Mouse (Mus musculus): ENCODE measurements around the gene Rpl36-ps4. TPM values are rescaled to one million over a fixed set of nuclear protein-coding genes. Genes with fewer than 3 reads are reported as not detected.

Rpl36-ps4 gene
- total RNA-seq (2022), result not detected

DNA sequence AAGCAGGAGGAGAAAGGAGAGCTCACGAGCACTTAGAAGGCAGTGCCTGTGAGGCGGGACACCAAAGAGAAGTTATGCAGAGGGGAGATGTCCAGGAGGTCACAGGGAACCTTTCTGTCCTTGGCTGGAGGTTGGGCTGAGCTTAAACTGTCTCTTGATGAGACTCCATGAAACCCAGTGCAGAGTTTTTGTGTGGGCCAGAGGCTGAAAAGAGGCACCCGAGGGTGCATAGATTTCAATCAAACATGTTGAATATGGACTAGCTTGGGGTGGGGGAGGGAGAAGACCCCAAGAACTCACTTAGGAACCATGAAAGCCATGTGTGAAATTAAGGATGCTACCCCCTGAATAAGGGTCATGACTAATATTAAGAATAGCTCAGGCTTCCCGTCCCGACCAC, at the start of gene Rpl36-ps4:
Gene Rpl36-ps4 (plus strand): TSS at position 301 of the 400 bp plus-strand sequence.
- no peak for DNase-seq

DNA sequence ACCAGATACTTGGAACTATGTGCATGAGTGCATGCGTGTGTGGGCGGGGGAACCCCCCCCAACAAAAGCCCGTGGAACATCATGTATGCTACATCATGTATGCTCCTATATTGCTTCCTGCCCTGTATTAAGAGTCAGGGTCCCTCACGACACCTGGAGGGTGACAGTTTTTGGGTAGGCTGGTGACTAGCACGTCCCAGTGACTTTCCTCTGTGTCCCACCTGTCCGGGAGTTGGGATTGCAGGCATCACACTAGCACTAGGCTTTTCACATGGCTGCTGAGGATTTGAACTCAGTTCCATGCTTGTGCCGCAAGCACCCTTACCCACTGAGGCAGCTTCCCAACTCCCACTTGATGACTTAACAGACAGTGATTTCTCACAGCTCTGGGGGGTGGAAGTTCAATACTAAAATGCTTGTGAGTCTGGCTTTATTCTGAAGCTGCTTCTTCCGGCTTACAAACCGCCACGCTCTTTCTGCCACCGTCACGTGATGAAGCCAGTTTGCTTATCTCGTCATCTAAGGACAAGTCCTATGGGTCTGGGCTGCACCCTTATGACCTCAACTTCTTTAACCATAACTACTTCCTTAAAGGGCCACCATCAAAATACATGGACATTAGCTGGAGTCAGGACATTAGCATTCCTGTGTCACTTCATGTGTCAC, 49.2 kb upstream of the Rpl36-ps4 start:
- DNase-seq, result no peak

DNA sequence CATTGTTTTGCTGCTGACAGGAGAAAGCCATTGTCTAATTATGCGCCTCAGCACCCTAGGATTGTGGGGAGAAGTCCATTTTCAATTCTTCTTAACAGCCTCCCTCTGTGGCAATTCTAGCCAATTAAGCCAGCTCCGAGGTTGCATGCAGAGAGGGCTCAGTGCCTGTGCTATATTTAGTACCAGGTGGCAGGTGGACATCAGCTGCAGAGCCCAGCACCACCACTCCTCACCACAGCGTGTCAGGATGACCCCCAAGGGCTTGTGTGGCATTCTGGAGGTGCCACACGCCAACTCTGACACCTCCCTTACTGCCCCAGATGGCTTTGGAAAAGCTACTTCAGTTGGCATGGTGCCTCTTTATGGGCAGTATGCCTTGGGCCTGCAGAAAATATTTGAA, 48.5 kb upstream of the Rpl36-ps4 start:
- no peak for DNase-seq

DNA sequence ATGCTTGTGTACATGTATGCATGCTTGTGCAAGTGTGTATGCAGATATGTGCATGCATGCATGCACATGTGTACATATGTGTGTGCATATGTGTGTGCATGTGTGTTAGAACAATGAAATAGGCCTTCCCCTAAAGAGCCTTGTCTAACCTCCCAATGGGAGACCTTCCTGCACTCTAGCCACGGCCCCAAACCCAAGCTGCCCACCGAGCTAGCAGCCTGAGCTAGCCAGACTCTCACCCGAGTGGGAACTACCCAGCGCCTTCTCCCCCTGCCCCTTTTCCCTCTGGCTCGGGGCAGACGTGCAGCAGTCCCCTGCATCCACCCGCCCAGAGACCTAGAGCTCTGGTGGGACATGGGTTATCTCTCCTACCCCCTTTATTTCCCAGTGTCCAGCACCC, 47.3 kb upstream of the Rpl36-ps4 start:
- no peak for DNase-seq

DNA sequence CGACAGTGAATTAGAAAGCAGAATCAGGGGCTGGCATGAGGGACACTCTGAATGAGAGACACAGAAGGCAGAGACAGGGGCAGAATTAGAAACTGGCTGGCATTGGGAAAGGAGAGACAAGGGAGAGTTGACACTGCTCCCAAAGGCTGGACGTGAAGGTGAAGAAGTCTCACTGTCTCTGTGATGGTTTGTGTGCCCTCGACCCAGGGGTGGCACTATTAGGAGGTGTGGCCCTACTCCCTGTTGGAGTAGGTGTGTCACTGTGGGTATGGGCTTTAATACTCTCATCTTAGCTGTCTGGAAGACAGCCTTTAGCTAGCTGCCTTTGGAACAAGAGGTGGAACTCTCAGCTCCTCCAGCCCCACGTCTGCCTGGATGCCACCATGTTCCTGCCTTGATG, 46.8 kb upstream of the Rpl36-ps4 start:
- DNase-seq, result no peak

DNA sequence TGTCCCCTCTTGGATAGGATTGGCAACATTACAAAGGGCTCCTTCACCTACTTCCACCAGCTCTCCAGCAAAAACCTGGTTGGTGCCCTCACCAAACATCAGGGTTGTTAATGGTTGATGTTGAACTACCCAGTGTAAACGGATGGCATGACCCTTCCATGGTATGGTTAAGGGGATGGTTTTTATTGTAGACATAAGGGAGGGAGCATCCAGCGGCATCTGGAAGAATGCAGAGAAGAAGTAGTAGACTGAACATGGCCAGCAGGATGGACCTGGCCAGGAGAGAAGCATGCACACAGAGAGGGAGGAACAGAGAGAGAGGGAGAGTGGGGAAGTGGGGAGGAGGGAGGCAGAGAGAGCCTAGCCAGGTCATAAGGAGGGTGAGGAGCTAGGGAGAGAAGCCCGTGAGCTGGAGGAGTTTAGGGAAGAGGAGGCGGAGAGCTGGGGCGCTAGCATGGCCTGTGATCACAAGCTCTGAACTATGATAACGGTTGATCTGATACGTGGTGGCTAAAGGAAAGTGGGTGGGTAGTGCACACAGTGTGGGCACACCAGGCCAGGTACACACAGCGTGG, 45.3 kb upstream of the Rpl36-ps4 start:
- DNase-seq, result no peak

DNA sequence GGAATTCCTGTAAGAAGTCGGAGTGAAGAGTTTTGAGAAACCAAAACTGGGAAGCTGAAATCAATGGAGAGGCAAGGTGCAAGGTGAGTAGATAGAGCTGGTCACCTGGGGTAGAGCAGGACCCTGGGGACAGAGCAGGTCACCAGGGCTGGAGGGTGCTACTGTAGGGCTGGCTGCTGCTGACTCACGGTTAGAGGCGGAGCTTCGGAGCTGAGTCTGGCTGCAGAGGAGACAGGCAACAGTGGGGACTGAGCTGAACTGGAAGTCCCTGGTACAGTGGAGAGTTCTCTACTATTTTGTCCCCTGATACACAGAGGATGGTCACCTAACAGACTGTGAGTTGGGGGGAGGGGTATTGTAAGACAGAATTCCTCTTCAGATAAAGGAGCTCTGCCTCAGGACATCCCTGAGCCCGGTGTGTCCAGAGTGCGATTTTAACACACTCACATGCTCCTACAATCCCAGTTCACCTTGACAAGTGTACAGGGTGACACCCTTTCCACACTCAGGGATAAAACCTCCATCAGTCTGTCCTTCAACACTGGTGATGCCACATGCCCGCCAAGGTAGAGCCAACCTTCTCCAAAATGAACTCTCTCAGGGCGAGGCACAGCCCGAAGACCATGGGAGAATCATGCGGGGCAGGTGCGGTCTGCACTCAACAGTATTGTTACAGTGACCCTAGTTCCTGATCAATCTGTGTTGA, 44.3 kb upstream of the Rpl36-ps4 start:
- no peak for DNase-seq

DNA sequence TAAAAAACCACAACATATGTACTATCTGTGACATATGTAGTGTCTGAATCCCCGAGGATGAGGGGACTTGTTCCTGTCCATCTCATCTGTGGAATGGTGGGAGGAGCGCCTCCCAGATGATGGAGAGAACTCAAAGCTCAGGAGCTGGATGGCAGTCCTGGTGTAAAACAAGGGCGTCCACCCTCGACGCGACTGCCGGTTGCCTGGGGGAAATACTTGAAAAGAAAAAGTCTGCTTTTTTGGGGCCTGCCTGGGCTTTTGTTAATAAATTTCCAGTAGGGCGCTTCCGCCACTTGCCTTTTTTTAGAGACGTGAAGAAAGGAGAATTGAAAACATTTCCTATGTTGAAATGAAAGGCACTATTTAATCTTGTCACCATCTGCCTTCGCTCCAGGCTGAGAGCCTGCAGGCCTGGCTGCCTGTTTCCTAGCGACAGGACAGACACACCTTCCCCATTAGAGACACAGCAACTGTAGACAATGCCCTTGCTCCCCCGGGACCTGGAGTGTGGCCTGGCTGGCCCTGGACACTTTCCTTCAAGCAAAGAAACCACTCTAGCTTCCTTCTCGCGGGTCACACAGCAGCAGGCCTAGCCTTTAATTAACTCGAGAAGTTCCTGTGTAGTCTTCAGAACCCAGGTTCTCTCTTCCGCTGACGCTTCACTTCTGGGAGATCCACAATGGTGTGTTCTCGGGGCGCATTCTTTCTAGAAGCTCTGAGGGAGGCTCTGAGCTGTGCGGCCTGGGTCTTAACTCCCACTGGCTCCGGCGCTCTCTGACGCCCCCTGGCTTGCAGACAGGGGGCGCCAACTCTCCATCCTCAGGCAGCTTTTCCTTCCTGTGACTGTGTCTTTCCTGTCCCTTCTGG, 43.3 kb upstream of the Rpl36-ps4 start:
- DNase-seq, result no peak

DNA sequence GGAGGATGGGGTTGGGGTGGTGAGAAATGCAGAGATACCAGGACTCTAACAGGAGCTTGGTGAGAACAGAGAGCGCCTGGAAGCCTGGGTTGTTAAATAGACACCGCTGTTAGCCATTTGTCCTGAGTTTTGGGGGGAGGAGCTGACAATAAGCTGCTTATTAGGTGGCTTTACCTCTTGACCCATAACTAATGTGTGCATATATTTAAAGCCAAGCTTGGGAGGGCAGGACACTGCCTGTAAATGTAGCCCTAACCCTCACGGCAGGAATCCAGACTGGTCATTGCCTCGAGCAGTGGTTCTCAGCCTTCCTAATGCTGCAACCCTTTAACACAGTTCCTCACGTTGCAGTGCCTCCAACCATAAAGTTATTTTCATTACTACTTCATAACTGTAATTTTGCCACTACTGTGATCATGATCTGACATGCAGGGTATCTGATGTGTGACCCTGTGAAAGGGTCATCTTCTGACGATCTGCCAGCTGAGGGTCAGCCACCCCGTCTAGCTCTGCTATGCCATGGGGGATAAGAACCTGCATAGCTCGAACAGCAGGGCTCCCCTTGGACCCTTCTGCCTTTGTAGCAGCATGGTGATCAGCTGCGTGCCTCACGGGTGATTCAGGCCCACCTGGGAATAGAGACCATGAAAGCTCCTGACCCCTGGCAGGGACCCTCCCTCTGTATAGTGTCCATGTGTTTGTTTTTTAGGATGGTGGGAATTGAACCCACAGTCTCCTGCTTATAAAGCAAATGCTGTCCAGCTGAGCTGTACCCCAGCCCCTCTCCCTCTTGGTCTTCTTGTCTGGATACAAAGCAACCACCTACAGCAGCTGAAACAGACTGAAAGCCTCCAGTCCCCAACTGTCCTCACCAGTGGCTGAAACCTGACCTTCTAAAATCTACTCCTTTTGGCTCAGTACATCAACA, 42.0 kb upstream of the Rpl36-ps4 start:
- DNase-seq, result no peak

DNA sequence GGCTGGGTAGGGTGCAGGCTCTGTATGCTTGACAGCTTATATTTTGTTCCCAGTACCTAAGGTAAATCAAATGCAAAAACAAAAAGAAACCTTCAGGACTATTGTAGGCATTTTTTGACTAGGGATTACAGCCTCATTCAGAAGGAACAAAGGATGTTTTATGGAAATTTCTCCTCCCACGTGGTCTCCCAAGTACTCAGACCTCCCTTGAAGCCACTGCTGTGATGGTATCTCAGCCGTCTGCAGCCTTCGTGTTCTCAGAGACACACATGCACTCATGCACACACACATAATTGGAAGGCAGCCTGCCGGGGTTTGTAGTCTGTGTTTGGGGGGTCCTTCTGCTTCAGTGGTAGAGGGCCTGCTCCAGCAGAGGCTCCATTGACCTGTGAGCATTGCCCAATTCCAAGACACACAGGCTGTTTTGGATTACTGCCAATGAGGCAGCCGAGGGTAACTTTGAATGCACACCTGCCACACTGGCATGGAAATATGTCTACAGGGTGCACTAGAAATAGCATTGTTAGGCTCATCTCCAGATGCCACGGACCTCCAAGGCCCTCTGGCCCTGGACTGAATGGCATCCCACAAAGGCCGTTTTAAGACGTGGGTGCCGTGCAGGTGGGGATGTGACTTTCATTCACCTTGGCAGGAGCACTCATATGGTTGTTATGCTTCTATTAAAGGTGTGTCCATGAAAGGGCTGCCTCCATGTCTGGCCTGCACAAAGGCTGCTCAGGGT, 41.1 kb upstream of the Rpl36-ps4 start:
- DNase-seq, result no peak

DNA sequence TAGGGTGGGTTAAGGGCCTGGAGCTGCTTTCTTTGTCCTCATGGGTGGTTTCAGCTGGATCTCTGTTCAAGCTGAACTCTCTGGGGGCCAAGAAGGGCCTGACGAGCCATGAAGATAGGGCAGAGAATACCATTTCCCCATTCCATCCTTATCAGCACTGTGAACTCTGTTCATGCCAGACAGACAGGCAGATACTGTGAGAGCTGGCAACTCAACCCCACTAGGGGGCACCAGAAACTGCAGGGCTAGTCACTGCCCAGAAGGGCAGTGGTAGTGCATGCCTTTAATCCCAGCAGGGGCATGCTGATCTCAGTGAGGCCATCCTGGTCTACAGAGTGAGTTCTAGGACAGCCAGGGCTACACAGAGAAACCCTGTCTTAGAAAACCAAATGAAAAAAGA, 38.2 kb upstream of the Rpl36-ps4 start:
- no peak for DNase-seq

DNA sequence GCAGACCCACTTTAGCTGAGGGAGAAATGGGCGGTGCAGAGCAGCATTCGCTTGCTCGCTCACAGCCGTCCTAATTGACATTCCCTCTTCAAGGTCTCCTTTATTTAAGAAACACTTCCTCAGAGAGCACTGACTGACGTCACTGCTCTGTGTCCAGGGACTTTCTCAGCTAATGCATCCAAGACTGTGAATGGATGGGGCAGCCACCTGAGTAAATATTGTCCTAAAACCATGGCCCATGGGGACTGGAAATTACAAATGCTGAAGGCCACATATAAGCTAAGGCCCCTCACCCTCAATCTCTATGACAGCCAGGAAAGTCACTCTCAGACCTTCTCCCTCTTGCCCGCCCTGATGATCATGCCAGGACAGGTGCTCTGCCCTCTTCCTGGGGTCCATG, 23.6 kb upstream of the Rpl36-ps4 start:
- no peak for DNase-seq

DNA sequence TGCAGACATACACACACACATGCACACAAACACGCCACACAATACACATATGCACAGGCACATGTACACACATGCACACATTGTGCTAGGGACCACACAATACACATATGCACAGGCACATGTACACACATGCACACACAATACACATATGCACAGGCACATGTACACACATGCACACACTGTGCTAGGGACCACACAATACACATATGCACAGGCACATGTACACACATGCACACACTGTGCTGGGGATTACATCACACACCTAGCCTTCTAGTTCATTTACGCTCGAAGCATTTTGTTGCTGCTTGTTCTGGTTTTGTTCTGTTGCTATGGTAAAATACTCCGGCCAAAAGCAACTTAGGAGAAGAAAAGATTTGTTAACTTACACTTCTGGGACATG, 20.1 kb upstream of the Rpl36-ps4 start:
- DNase-seq, result no peak

DNA sequence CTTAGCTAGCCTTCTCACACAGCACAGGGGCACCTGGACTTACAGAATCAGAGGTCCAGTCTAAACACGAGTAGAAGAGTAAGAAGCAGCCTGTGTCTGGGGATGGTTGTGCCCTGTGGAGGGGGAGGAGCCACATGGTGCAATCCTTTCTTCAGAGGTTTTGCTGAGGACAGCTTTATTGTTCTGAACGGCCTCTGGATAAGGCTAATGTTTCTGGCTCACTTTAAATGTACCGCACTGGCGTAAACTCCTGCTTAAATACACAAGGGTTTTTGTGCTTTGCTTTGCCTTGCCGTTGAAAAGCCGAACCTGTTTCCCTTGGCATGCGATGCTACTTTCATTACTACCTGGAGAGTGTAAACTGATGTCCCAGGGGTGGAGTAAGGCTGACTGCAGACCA, 19.6 kb upstream of the Rpl36-ps4 start:
- DNase-seq, result no peak

DNA sequence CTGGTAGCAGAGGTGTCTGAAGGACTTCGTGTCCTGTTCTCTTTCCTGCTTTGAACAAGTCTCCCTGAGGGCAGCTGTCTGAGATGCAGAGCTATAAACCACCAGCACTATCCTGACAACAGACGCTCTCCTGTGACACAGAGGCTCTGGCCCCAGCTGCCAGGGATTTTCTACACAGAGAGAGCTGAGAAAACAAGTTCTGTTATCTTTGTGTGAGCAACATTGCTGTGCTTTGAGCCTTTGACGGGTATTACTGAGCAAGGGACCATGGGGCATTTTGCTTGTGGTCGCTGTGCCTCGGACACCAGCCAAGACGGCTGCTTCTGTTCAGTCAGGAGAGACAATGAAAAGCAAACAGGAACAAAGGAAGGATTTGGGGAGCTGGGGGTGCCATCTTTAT, 17.6 kb upstream of the Rpl36-ps4 start:
- no peak for DNase-seq

DNA sequence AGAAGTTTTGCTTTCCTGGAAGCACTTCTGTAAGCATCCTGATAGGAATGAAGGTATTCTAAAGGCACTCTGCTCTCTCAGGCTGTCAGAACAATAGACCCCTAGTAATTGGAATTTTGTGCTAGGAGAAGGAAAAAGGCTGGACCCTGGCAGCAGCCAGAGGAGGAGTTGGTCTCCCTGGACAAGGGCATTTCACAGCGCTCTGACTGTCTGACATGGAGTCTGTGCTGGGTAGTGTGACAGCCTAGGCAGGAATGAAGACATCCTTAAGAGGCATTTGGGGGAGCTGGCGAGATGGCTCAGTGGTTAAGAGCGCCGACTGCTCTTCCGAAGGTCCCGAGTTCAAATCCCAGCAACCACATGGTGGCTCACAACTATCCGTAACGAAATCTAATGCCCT, 17.1 kb upstream of the Rpl36-ps4 start:
- no peak for DNase-seq

DNA sequence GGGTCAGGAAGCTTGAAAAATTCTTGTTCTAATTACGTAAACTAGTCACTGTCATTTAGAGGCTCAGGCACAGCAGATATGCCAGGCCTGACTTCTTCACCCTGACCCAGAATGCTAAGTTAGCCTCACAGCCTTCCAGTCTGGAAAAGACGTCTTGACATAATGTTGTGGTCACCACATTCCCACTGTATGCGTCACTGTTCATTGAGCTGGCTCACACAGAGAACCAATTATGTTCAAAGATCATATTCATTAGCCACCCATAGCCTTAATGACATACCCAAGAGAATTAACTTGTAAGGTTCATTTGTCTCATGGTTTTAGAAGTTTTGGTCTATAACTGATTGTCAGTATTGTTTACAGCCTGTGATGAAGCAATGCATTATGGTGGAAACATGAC, 5.4 kb upstream of the Rpl36-ps4 start:
- no peak for DNase-seq

DNA sequence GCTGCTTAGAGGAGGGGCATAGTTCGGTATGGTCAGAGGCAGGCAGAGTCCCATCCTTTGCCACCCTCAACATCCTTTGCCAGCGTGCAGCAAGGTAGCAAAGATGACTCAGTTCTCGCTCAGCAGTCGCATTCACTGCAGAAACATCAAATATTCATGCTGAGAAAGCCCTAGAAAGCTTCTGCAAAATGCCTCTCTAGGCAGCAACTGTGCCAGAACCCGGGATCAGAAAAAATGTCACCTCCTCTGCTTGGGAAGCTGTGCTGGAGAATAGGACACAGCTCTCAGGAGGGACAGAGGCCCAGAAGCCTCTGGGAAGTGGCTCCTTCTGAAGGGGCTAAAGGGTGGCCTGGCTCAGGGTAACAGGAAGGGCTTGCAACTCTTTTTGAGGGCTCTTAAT, 2.7 kb upstream of the Rpl36-ps4 start:
- no peak for DNase-seq

DNA sequence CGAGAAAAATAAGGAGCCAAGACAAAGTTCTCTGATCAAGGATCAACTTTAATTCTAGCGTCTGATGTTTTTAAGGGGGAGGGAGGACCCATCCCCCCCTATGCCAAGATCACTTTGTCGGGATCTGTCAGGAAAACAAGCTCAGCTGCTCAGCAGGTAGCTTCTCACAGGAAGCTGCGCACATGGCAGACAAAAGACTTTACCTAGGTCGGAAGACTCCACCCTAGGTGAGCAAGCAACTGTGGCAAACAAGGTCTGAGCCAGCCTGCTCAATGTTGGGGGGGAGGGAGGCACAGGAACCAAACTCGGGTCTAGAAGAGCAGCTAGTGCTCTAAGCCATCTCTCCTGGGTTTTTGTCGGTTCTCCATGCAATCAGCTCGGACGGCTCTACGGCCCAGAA, 13.5 kb downstream of the Rpl36-ps4 start:
- no peak for DNase-seq

DNA sequence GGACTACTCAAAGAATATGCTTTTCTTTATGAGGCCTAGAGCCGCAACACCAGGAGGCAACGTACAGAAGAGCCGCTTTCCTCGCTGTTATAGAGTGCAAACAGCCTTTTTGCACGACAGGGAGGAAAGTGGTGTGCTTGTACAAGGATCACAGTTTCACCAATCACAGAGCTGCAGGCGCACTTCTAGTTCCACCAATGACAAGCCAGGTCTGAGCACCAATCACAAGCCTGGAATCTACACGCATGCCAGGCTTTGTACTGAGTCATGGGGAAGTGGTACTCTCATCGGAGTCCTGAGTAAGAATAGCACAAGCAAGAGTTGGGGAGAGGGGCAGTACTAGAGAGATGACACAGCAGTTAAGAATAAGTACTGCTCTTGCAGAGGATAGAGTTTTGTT, 14.0 kb downstream of the Rpl36-ps4 start:
- DNase-seq, result no peak

DNA sequence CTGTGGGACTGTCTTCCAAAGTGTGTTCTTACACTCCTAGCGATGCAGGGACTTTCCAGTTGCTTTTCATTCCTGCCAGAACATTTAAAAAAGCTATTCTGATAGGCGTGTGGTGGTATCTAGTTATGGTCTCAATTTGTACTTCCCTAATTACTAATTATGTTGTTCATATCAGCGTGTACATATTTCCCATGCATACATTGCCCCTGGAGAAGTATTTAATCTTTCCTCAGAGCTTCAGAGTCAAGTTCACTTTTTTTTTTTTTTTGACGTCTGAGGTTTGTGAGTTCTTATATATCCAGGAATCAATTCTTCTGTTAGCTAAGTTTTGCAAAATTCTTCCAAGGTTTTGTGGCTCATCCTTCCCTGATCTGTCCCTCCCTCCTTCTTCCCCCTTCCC, 15.4 kb downstream of the Rpl36-ps4 start:
- DNase-seq, result no peak
